Mouse (Mus musculus) kidney, adult 2 months (tissue): Measurements from ENCODE around the gene Trmt1. TPM values are rescaled to one million over a fixed set of nuclear protein-coding genes. Genes with fewer than 3 reads are reported as not detected.

Experiments
- DNase-seq: peaks from one replicate; pipeline ENCODE4 v3.0.0; 2021
- H3K27ac ChIP-seq: fragments of 200-500 bp; 2 replicates; pipeline ENCODE4 v1.5.1; 2012; ENCODE audit warnings: low read depth, low read length, control low read depth, inconsistent platforms; ENCODE audit not compliant: insufficient read depth
- H3K27me3 ChIP-seq: fragments of 200-500 bp; replicated peaks from 2 replicates; pipeline ENCODE4 v1.6.1; 2012; ENCODE audit warnings: mild to moderate bottlenecking, moderate library complexity, low read length, inconsistent platforms; ENCODE audit not compliant: control insufficient read depth, insufficient read depth
- H3K36me3 ChIP-seq: fragments of 200-500 bp; 2 replicates; pipeline ENCODE4 v1.6.1; 2012; ENCODE audit warnings: mild to moderate bottlenecking, moderate library complexity, low read length, inconsistent platforms; ENCODE audit not compliant: control insufficient read depth, insufficient read depth
- H3K4me1 ChIP-seq: fragments of 200-500 bp; 2 replicates; pipeline ENCODE4 v1.6.1; 2011; ENCODE audit warnings: low read length; ENCODE audit not compliant: control insufficient read depth, insufficient read depth
- H3K4me3 ChIP-seq: fragments of 200-500 bp; 2 replicates; pipeline ENCODE4 v1.5.1; 2011; ENCODE audit warnings: mild to moderate bottlenecking, low read depth, low read length, control low read depth; ENCODE audit not compliant: insufficient read depth
- CTCF ChIP-seq: fragments of 200-500 bp; conservative IDR thresholded peaks from 2 replicates; pipeline ENCODE4 v1.5.1; 2011; ENCODE audit warnings: low read depth, mild to moderate bottlenecking, control low read depth, low read length, moderate library complexity, mixed read lengths; ENCODE audit not compliant: insufficient read depth, insufficient read length
- POLR2A ChIP-seq: fragments of 200-500 bp; IDR thresholded peaks from one replicate; pipeline ENCODE4 v1.6.1; 2011; ENCODE audit warnings: low read depth, low read length, control low read depth
- WGBS: fragments of 180-500 bp; shearing (Covaris S2); methylation state at CpG from one replicate; pipeline ENCODE4 v1.1.7; 2018; 5-methylcytosine and 5-hydroxymethylcytosine counted together
- polyA plus RNA-seq: library from polyadenylated mRNA; depleted of rRNA; stranded (reverse); fragments of >200 nt; gene quantifications from 2 replicates; pipeline ENCODE4 v1.2.3, GENCODE M21; 2012

Trmt1 gene
- polyA plus RNA-seq, 1 experiment, result 73.7 TPM

GRCm38 (mm10) chr8:84711933-84712758, 26.0 kb downstream of the Trmt1 start:
- H3K27me3 ChIP-seq, result no peaks in the 10 kb centered on the region
- TF ChIP-seq POLR2A (no peak), CTCF (no peak)
- peak overlapping the region; percentile 78 for H3K27ac ChIP-seq
- H3K4me3 ChIP-seq, result no peak overlapping the region
- DNase-seq, result no peak
- H3K36me3 ChIP-seq, result no peaks in the 10 kb centered on the region
- no peaks in the 10 kb centered on the region for H3K4me1 ChIP-seq
- 33% methylated on average over 11 of the region's 11 CpGs for WGBS

GRCm38 (mm10) chr8:84712759-84713120, 26.6 kb downstream of the Trmt1 start:
- Histone ChIP-seq H3K27ac (peak overlapping the region; percentile 2; the same call in 1 of the 2 replicates), H3K4me3 (no peak overlapping the region), H3K36me3 (no peaks in the 10 kb centered on the region), H3K4me1 (no peaks in the 10 kb centered on the region), H3K27me3 (no peaks in the 10 kb centered on the region)
- DNase-seq, result no peak
- WGBS, result 29% methylated on average over 3 of the region's 3 CpGs
- TF ChIP-seq POLR2A (no peak), CTCF (no peak)

GRCm38 (mm10) chr8:84713381-84713780, 27.3 kb downstream of the Trmt1 start:
- Histone ChIP-seq H3K4me1 (no peaks in the 10 kb centered on the region), H3K27ac (peak overlapping the region; percentile 2; the same call in 1 of the 2 replicates), H3K27me3 (no peaks in the 10 kb centered on the region), H3K4me3 (no peak overlapping the region), H3K36me3 (no peaks in the 10 kb centered on the region)
- WGBS, result 62% methylated on average over 4 of the region's 4 CpGs
- no peak for DNase-seq
- TF ChIP-seq CTCF (no peak), POLR2A (no peak)

GRCm38 (mm10) chr8:84714161-84714560, 28.1 kb downstream of the Trmt1 start:
- no peaks in the 10 kb centered on the region for H3K36me3 ChIP-seq
- H3K27ac ChIP-seq, result no peak overlapping the region
- no peak overlapping the region for H3K4me3 ChIP-seq
- H3K27me3 ChIP-seq, result no peaks in the 10 kb centered on the region
- DNase-seq, result no peak
- no peaks in the 10 kb centered on the region for H3K4me1 ChIP-seq
- no peak for TF ChIP-seq CTCF
- TF ChIP-seq POLR2A, result no peak
- WGBS, result 82% methylated on average over 4 of the region's 4 CpGs

GRCm38 (mm10) chr8:84715893-84716468, 29.9 kb downstream of the Trmt1 start:
- Histone ChIP-seq H3K4me3 (no peak overlapping the region), H3K27ac (no peak overlapping the region), H3K27me3 (no peaks in the 10 kb centered on the region), H3K4me1 (no peaks in the 10 kb centered on the region), H3K36me3 (no peaks in the 10 kb centered on the region)
- WGBS, result 47% methylated on average over 27 of the region's 27 CpGs
- DNase-seq, result no peak
- TF ChIP-seq CTCF (no peak), POLR2A (no peak)

- no peak for DNase-seq
- H3K36me3 ChIP-seq, result no peaks in the 10 kb centered on the region
- H3K27me3 ChIP-seq, result no peaks in the 10 kb centered on the region
- H3K27ac ChIP-seq, result no peak overlapping the region
- WGBS, result 93% methylated on average over 11 of the region's 11 CpGs
- no peaks in the 10 kb centered on the region for H3K4me1 ChIP-seq
- no peak overlapping the region for H3K4me3 ChIP-seq
- no peak for TF ChIP-seq CTCF
- TF ChIP-seq POLR2A, result no peak
These were observed 30.7 kb downstream of the Trmt1 start for GRCm38 (mm10) chr8:84716790-84717189.

GRCm38 (mm10) chr8:84718476-84718875, 32.4 kb downstream of the Trmt1 start:
- H3K27ac ChIP-seq, result no peak overlapping the region
- no peak overlapping the region for H3K4me3 ChIP-seq
- 80% methylated on average over 5 of the region's 5 CpGs for WGBS

More at GRCm38 (mm10) chr8:84718476-84718875, 32.4 kb downstream of the Trmt1 start:
- TF ChIP-seq CTCF (no peak), POLR2A (no peak)
- no peaks in the 10 kb centered on the region for H3K27me3 ChIP-seq
- DNase-seq, result no peak
- peaks cover 13% of the 10 kb centered on the region for H3K4me1 ChIP-seq
- no peaks in the 10 kb centered on the region for H3K36me3 ChIP-seq
